Mouse (Mus musculus): ENCODE data around the gene Litaf. TPM values are rescaled to one million over a fixed set of nuclear protein-coding genes. Genes with fewer than 3 reads are reported as not detected.

Gene Litaf
- polyA plus RNA-seq, 1 experiment, result 17.7 TPM

GRCm38 (mm10) chr16:11012571-11013463 is 53.1 kb downstream of the Litaf start:
- H3K4me3 ChIP-seq (ENCODE audit: control insufficient read depth, low read depth, low read length), result no peak overlapping the region
- no peak overlapping the region for H3K27ac ChIP-seq (ENCODE audit: control insufficient read depth, insufficient read depth, low read depth, low read length)
- H3K27me3 ChIP-seq (ENCODE audit: control insufficient read depth, insufficient read depth, low read length), result no peaks in the 10 kb centered on the region
- no peaks in the 10 kb centered on the region for H3K36me3 ChIP-seq (ENCODE audit: control insufficient read depth, insufficient read depth, low read length)
- TF ChIP-seq POLR2A (IDR thresholded peaks at IDR 0.05; ENCODE audit: control insufficient read depth, low read depth, low read length), result no peak
- no peak for TF ChIP-seq CTCF (IDR thresholded peaks at IDR 0.05; ENCODE audit: control insufficient read depth, insufficient read depth, insufficient replicate concordance, low read depth, low read length)
- peaks cover 3% of the 10 kb centered on the region for H3K4me1 ChIP-seq (ENCODE audit: control insufficient read depth, insufficient read depth, low read length)

GRCm38 (mm10) chr16:11011939-11012338 is 54.0 kb downstream of the Litaf start:
- no peak overlapping the region for H3K27ac ChIP-seq (ENCODE audit: control insufficient read depth, insufficient read depth, low read depth, low read length)
- peaks cover 4% of the 10 kb centered on the region for H3K4me1 ChIP-seq (ENCODE audit: control insufficient read depth, insufficient read depth, low read length)
- no peak overlapping the region for H3K4me3 ChIP-seq (ENCODE audit: control insufficient read depth, low read depth, low read length)
- TF ChIP-seq POLR2A (IDR thresholded peaks at IDR 0.05; ENCODE audit: control insufficient read depth, low read depth, low read length) (no peak), CTCF (IDR thresholded peaks at IDR 0.05; ENCODE audit: control insufficient read depth, insufficient read depth, insufficient replicate concordance, low read depth, low read length) (no peak)
- H3K36me3 ChIP-seq (ENCODE audit: control insufficient read depth, insufficient read depth, low read length), result no peaks in the 10 kb centered on the region
- H3K27me3 ChIP-seq (ENCODE audit: control insufficient read depth, insufficient read depth, low read length), result no peaks in the 10 kb centered on the region

- Histone ChIP-seq H3K4me1 (ENCODE audit: control insufficient read depth, insufficient read depth, low read length) (peaks cover 4% of the 10 kb centered on the region), H3K4me3 (ENCODE audit: control insufficient read depth, low read depth, low read length) (no peak overlapping the region), H3K27ac (ENCODE audit: control insufficient read depth, insufficient read depth, low read depth, low read length) (no peak overlapping the region), H3K27me3 (ENCODE audit: control insufficient read depth, insufficient read depth, low read length) (no peaks in the 10 kb centered on the region), H3K36me3 (ENCODE audit: control insufficient read depth, insufficient read depth, low read length) (no peaks in the 10 kb centered on the region)
- TF ChIP-seq POLR2A (IDR thresholded peaks at IDR 0.05; ENCODE audit: control insufficient read depth, low read depth, low read length) (no peak), CTCF (IDR thresholded peaks at IDR 0.05; ENCODE audit: control insufficient read depth, insufficient read depth, insufficient replicate concordance, low read depth, low read length) (no peak)
Measured at GRCm38 (mm10) chr16:11011206-11011605, 54.8 kb downstream of the Litaf start.

- Histone ChIP-seq H3K4me3 (ENCODE audit: control insufficient read depth, low read depth, low read length) (no peak overlapping the region), H3K4me1 (ENCODE audit: control insufficient read depth, insufficient read depth, low read length) (peaks cover 4% of the 10 kb centered on the region), H3K27me3 (ENCODE audit: control insufficient read depth, insufficient read depth, low read length) (no peaks in the 10 kb centered on the region), H3K36me3 (ENCODE audit: control insufficient read depth, insufficient read depth, low read length) (no peaks in the 10 kb centered on the region), H3K27ac (ENCODE audit: control insufficient read depth, insufficient read depth, low read depth, low read length) (no peak overlapping the region)
- TF ChIP-seq CTCF (IDR thresholded peaks at IDR 0.05; ENCODE audit: control insufficient read depth, insufficient read depth, insufficient replicate concordance, low read depth, low read length) (no peak), POLR2A (IDR thresholded peaks at IDR 0.05; ENCODE audit: control insufficient read depth, low read depth, low read length) (no peak)
Measured at GRCm38 (mm10) chr16:11010270-11010669, 55.7 kb downstream of the Litaf start.

- H3K4me1 ChIP-seq (ENCODE audit: control insufficient read depth, insufficient read depth, low read length), result peaks cover 4% of the 10 kb centered on the region
- H3K27me3 ChIP-seq (ENCODE audit: control insufficient read depth, insufficient read depth, low read length), result no peaks in the 10 kb centered on the region
- peak overlapping the region; percentile 3 for H3K4me3 ChIP-seq (ENCODE audit: control insufficient read depth, low read depth, low read length)
- no peak for TF ChIP-seq CTCF (IDR thresholded peaks at IDR 0.05; ENCODE audit: control insufficient read depth, insufficient read depth, insufficient replicate concordance, low read depth, low read length)
- H3K27ac ChIP-seq (ENCODE audit: control insufficient read depth, insufficient read depth, low read depth, low read length), result peak overlapping the region; percentile 63
- H3K36me3 ChIP-seq (ENCODE audit: control insufficient read depth, insufficient read depth, low read length), result no peaks in the 10 kb centered on the region
Measured at GRCm38 (mm10) chr16:11008162-11008991, 57.6 kb downstream of the Litaf start.

- no peak overlapping the region for H3K27ac ChIP-seq (ENCODE audit: control insufficient read depth, insufficient read depth, low read depth, low read length)
Measured at GRCm38 (mm10) chr16:11006100-11006499, 59.9 kb downstream of the Litaf start.

More at GRCm38 (mm10) chr16:11006100-11006499, 59.9 kb downstream of the Litaf start:
- H3K27me3 ChIP-seq (ENCODE audit: control insufficient read depth, insufficient read depth, low read length), result no peaks in the 10 kb centered on the region
- TF ChIP-seq POLR2A (IDR thresholded peaks at IDR 0.05; ENCODE audit: control insufficient read depth, low read depth, low read length), result no peak
- no peak for TF ChIP-seq CTCF (IDR thresholded peaks at IDR 0.05; ENCODE audit: control insufficient read depth, insufficient read depth, insufficient replicate concordance, low read depth, low read length)
- no peaks in the 10 kb centered on the region for H3K36me3 ChIP-seq (ENCODE audit: control insufficient read depth, insufficient read depth, low read length)
- H3K4me1 ChIP-seq (ENCODE audit: control insufficient read depth, insufficient read depth, low read length), result peaks cover 4% of the 10 kb centered on the region
- H3K4me3 ChIP-seq (ENCODE audit: control insufficient read depth, low read depth, low read length), result no peak overlapping the region

All from testis, adult 2 months (tissue).